Mouse (Mus musculus) megakaryocyte, embryonic 14.5 days (primary cell): ENCODE data around the gene Tmem210. TPM values are rescaled to one million over a fixed set of nuclear protein-coding genes. Genes with fewer than 3 reads are reported as not detected.
A peak's percentile ranks its signal among the peaks of the same experiment; 100 is the strongest.

Experiments used
- H3K27me3 ChIP-seq: replicated peaks from 2 replicates; pipeline ENCODE3; 2012; ENCODE audit warnings: inconsistent platforms
- H3K36me3 ChIP-seq: replicated peaks from 2 replicates; pipeline ENCODE3; 2012; ENCODE audit warnings: low read length, inconsistent platforms, mixed read lengths
- H3K4me1 ChIP-seq: 2 replicates; pipeline ENCODE4 v1.6.1; 2012; ENCODE audit warnings: inconsistent platforms
- H3K4me3 ChIP-seq: replicated peaks from 2 replicates; pipeline ENCODE3; 2012; ENCODE audit warnings: moderate library complexity, mild to moderate bottlenecking, inconsistent platforms
- H3K9me3 ChIP-seq: 2 replicates; pipeline ENCODE4 v1.6.1; 2012; ENCODE audit warnings: inconsistent platforms
- FLI1 ChIP-seq: IDR thresholded peaks from 2 replicates; pipeline ENCODE4 v1.6.1; 2012; ENCODE audit warnings: low read length, inconsistent platforms, mixed read lengths
- GATA1 ChIP-seq: IDR thresholded peaks from 3 replicates; pipeline ENCODE4 v1.6.1; 2012; ENCODE audit warnings: mixed read lengths, low read length, inconsistent platforms, borderline replicate concordance
- polyA plus RNA-seq: library from polyadenylated mRNA; stranded (reverse); fragments of >175 nt; gene quantifications from 2 replicates; pipeline ENCODE4 v1.2.3, GENCODE M21; 2012; ENCODE audit warnings: low replicate concordance; ENCODE audit not compliant: insufficient read depth

Tmem210 gene
- polyA plus RNA-seq, 1 experiment = not detected

GRCm38 (mm10) chr2:25291184-25292053, 3.5 kb downstream of the Tmem210 start:
- Histone ChIP-seq H3K4me3 (no peak overlapping the region), H3K27me3 (peaks cover 98% of the 10 kb centered on the region), H3K4me1 (peaks cover 39% of the 10 kb centered on the region), H3K9me3 (no peaks in the 10 kb centered on the region), H3K36me3 (peaks cover 3% of the 10 kb centered on the region)
- TF ChIP-seq FLI1 = no peak
- no peak for TF ChIP-seq GATA1

- H3K9me3 ChIP-seq = no peaks in the 10 kb centered on the region
- peaks cover 99% of the 10 kb centered on the region for H3K27me3 ChIP-seq
- H3K4me1 ChIP-seq = peaks cover 32% of the 10 kb centered on the region
- TF ChIP-seq GATA1 (no peak), FLI1 (no peak)
- peak overlapping the region; percentile 76 for H3K4me3 ChIP-seq
- no peaks in the 10 kb centered on the region for H3K36me3 ChIP-seq
Measured at GRCm38 (mm10) chr2:25292054-25292544, 4.2 kb downstream of the Tmem210 start.

GRCm38 (mm10) chr2:25292856-25293255, 4.9 kb downstream of the Tmem210 start:
- peaks cover 100% of the 10 kb centered on the region for H3K27me3 ChIP-seq
- no peaks in the 10 kb centered on the region for H3K36me3 ChIP-seq
- H3K9me3 ChIP-seq = no peaks in the 10 kb centered on the region
- peaks cover 28% of the 10 kb centered on the region for H3K4me1 ChIP-seq
- no peak overlapping the region for H3K4me3 ChIP-seq
- TF ChIP-seq FLI1 (no peak), GATA1 (no peak)

- H3K4me1 ChIP-seq = peaks cover 28% of the 10 kb centered on the region
- H3K27me3 ChIP-seq = peaks cover 100% of the 10 kb centered on the region
- TF ChIP-seq FLI1 (no peak), GATA1 (no peak)
- H3K9me3 ChIP-seq = no peaks in the 10 kb centered on the region
- no peak overlapping the region for H3K4me3 ChIP-seq
- H3K36me3 ChIP-seq = no peaks in the 10 kb centered on the region
Measured at GRCm38 (mm10) chr2:25293706-25294105, 5.8 kb downstream of the Tmem210 start.

- Histone ChIP-seq H3K9me3 (peaks cover 12% of the 10 kb centered on the region), H3K4me1 (peaks cover 7% of the 10 kb centered on the region), H3K27me3 (peaks cover 79% of the 10 kb centered on the region), H3K36me3 (no peaks in the 10 kb centered on the region), H3K4me3 (no peak overlapping the region)
- no peak for TF ChIP-seq FLI1
- TF ChIP-seq GATA1 = no peak
Measured at GRCm38 (mm10) chr2:25297093-25297492, 9.1 kb downstream of the Tmem210 start.

- peaks cover 78% of the 10 kb centered on the region for H3K27me3 ChIP-seq
- TF ChIP-seq GATA1 (no peak), FLI1 (no peak)
- H3K4me1 ChIP-seq = no peaks in the 10 kb centered on the region; the same call in 1 of the 2 replicates
- H3K36me3 ChIP-seq = no peaks in the 10 kb centered on the region
- H3K4me3 ChIP-seq = no peak overlapping the region
- peaks cover 12% of the 10 kb centered on the region for H3K9me3 ChIP-seq
Measured at GRCm38 (mm10) chr2:25298046-25298445, 10.1 kb downstream of the Tmem210 start.

- Histone ChIP-seq H3K4me3 (no peak overlapping the region), H3K4me1 (peaks cover 20% of the 10 kb centered on the region), H3K36me3 (no peaks in the 10 kb centered on the region), H3K9me3 (peaks cover 12% of the 10 kb centered on the region), H3K27me3 (peaks cover 78% of the 10 kb centered on the region)
- TF ChIP-seq GATA1 = no peak
- TF ChIP-seq FLI1 = no peak
Measured at GRCm38 (mm10) chr2:25303452-25303851, 15.5 kb downstream of the Tmem210 start.

- peaks cover 10% of the 10 kb centered on the region; the same call in 1 of the 2 replicates for H3K9me3 ChIP-seq
- TF ChIP-seq GATA1 (no peak), FLI1 (no peak)
- H3K4me3 ChIP-seq = peak overlapping the region; percentile 69
- peaks cover 80% of the 10 kb centered on the region for H3K27me3 ChIP-seq
- H3K4me1 ChIP-seq = peaks cover 20% of the 10 kb centered on the region
- H3K36me3 ChIP-seq = no peaks in the 10 kb centered on the region
Measured at GRCm38 (mm10) chr2:25303931-25304656, 16.1 kb downstream of the Tmem210 start.

- TF ChIP-seq FLI1 (no peak), GATA1 (no peak)
- peaks cover 80% of the 10 kb centered on the region for H3K27me3 ChIP-seq
- peaks cover 9% of the 10 kb centered on the region; the same call in 1 of the 2 replicates for H3K9me3 ChIP-seq
- H3K36me3 ChIP-seq = no peaks in the 10 kb centered on the region
- peaks cover 20% of the 10 kb centered on the region for H3K4me1 ChIP-seq
- H3K4me3 ChIP-seq = peak overlapping the region; percentile 87
Measured at GRCm38 (mm10) chr2:25304657-25305541, 17.0 kb downstream of the Tmem210 start.
